21 mouse cellular contexts compared by ENCODE assay signal in genomic region chr14:8108047-8108446, GRCm38 (mm10). TPM values are rescaled to one million over a fixed set of nuclear protein-coding genes. Genes with fewer than 3 reads are reported as not detected.
DNase-seq lines count a peak whose midpoint lies in the region; ATAC-seq and TF ChIP-seq lines count a peak whose summit lies in the region.
"Had no signal": no experiment of that assay in that cellular context is flagged by ENCODE, and none has a peak within 500 bp of the region (broad histone marks: within the 10 kb centered on the region; RNA-seq: fewer than 3 reads in every experiment).

No protein-coding gene starts in this region.

- no peaks in the 10 kb centered on the region for H3K27me3 ChIP-seq in splenic B cell, adult 2 months (ENCODE audit: control insufficient read depth, insufficient read depth, low read length, poor library complexity, severe bottlenecking)
- no peaks in the 10 kb centered on the region for H3K27me3 ChIP-seq in forebrain, embryonic 15.5 days
- H3K27me3 ChIP-seq in midbrain, embryonic 10.5 days (ENCODE audit: low read depth, poor library complexity, severe bottlenecking) = no peaks in the 10 kb centered on the region
- H3K27me3 ChIP-seq: embryonic facial prominence, embryonic 13.5 days; forebrain, embryonic 12.5 days; heart, embryonic 15.5 days had no signal

- no peak for ATAC-seq in forebrain, embryonic 15.5 days (replicated peaks)
- ATAC-seq: forebrain, postnatal 0 days had no signal

- no peak overlapping the region for H3K4me3 ChIP-seq in bone marrow, adult 2 months (replicated peaks; ENCODE audit: control insufficient read depth, low read depth, low read length)
- H3K4me3 ChIP-seq in forebrain, embryonic 15.5 days = no peak overlapping the region
- H3K4me3 ChIP-seq in midbrain, embryonic 10.5 days = no peak overlapping the region
- H3K4me3 ChIP-seq: embryonic facial prominence, embryonic 13.5 days; forebrain, embryonic 12.5 days; heart, embryonic 15.5 days had no signal

- H3K4me1 ChIP-seq in bone marrow, adult 2 months (ENCODE audit: control insufficient read depth, insufficient read depth, low read length) = peaks cover 12% of the 10 kb centered on the region
- H3K4me1 ChIP-seq in forebrain, embryonic 15.5 days = peaks cover 6% of the 10 kb centered on the region; the same call in 1 of the 2 replicates
- 0 out of 2 replicates have a peak, but pooled peaks cover 4% of the 10 kb centered on the region for H3K4me1 ChIP-seq in midbrain, embryonic 10.5 days
- H3K4me1 ChIP-seq: embryonic facial prominence, embryonic 13.5 days; heart, embryonic 15.5 days had no signal

- no peak overlapping the region for H3K4me2 ChIP-seq in forebrain, embryonic 15.5 days (replicated peaks)
- H3K4me2 ChIP-seq: embryonic facial prominence, embryonic 13.5 days; forebrain, embryonic 12.5 days; heart, embryonic 11.5 days; heart, embryonic 15.5 days; hindbrain, embryonic 14.5 days had no signal

- no peak for TF ChIP-seq CTCF in bone marrow, adult 2 months (IDR thresholded peaks at IDR 0.05; ENCODE audit: control insufficient read depth, insufficient read depth, low read length)

- H3K27ac ChIP-seq in bone marrow, adult 2 months (ENCODE audit: control insufficient read depth, insufficient read depth, low read depth, low read length, poor library complexity) = peak overlapping the region; percentile 13; the same call in 1 of the 2 replicates
- H3K27ac ChIP-seq in forebrain, embryonic 15.5 days (replicated peaks) = no peak overlapping the region
- H3K27ac ChIP-seq in midbrain, embryonic 10.5 days (replicated peaks) = no peak overlapping the region
- H3K27ac ChIP-seq: embryonic facial prominence, embryonic 13.5 days; forebrain, embryonic 12.5 days; heart, embryonic 15.5 days; hindbrain, embryonic 14.5 days had no signal

- TF ChIP-seq POLR2A in bone marrow, adult 2 months (IDR thresholded peaks at IDR 0.05; ENCODE audit: borderline replicate concordance, control insufficient read depth, low read depth, low read length) = no peak

- WGBS in bone marrow, adult 2 months = 67% methylated on average over 4 of the region's 4 CpGs
- WGBS in forebrain, embryonic 15.5 days = 82% methylated on average over 4 of the region's 4 CpGs
- WGBS in midbrain, embryonic 10.5 days = 88% methylated on average over 4 of the region's 4 CpGs

- no peaks in the 10 kb centered on the region for H3K9me3 ChIP-seq in forebrain, embryonic 15.5 days
- H3K9me3 ChIP-seq in midbrain, embryonic 10.5 days (replicated peaks) = no peaks in the 10 kb centered on the region
- H3K9me3 ChIP-seq: embryonic facial prominence, embryonic 13.5 days; forebrain, embryonic 12.5 days; G1E; heart, embryonic 15.5 days had no signal

- DNase-seq in kidney, postnatal 10 days = peak; percentile 21
- DNase-seq in kidney, adult 9 months = no peak
- DNase-seq in A20 (ENCODE audit: low read depth, low spot score) = peak; percentile 37
- peak; percentile 63 for DNase-seq in splenic B cell, adult 2 months (ENCODE audit: low read depth, low spot score)
- DNase-seq in midbrain, embryonic 10.5 days (ENCODE audit: low spot score) = no peak
- DNase-seq: adrenal gland, adult 8-10 months; cerebellum, adult 18-20 months; cerebellum, adult 9-11 months; cerebellum, postnatal 36 days; forebrain, postnatal 0 days; gastrocnemius, postnatal 36 days; heart, adult 18-20 months; heart, postnatal 14 days had no signal

- H3K9ac ChIP-seq in forebrain, embryonic 15.5 days (replicated peaks) = no peak overlapping the region
- H3K9ac ChIP-seq: embryonic facial prominence, embryonic 13.5 days; forebrain, embryonic 12.5 days; forebrain, postnatal 0 days; heart, embryonic 15.5 days; hindbrain, embryonic 14.5 days had no signal

- peaks cover 9% of the 10 kb centered on the region for H3K36me3 ChIP-seq in splenic B cell, adult 2 months (ENCODE audit: control insufficient read depth, insufficient read depth, low read length, poor library complexity, severe bottlenecking)
- no peaks in the 10 kb centered on the region for H3K36me3 ChIP-seq in forebrain, embryonic 15.5 days
- no peaks in the 10 kb centered on the region for H3K36me3 ChIP-seq in midbrain, embryonic 10.5 days
- H3K36me3 ChIP-seq: forebrain, embryonic 12.5 days; heart, embryonic 15.5 days had no signal

RNA-seq across cellular contexts. Expression of gene Pxk, which starts 10.0 kb away (rescaled TPM):
- 7.1 and 21.9 TPM in 2 replicates for polyA plus RNA-seq in bone marrow, adult 2 months (2011; ENCODE audit: insufficient read depth, insufficient read length, low replicate concordance, missing spikeins)
- polyA plus RNA-seq in forebrain, embryonic 15.5 days (2015; fragmentation: Nextera tagmentation; extraction: Ambion mirVana) = 48.8 and 51.8 TPM in 2 replicates
- 14.7 and 17.8 TPM in 2 replicates for polyA plus RNA-seq in midbrain, embryonic 10.5 days (2016; fragmentation: Nextera tagmentation; extraction: Ambion mirVana)

RNA-seq across cellular contexts. Expression of gene Rpp14, which starts 27.9 kb away (rescaled TPM):
- 10.6 and 20.7 TPM in 2 replicates for polyA plus RNA-seq in bone marrow, adult 2 months (2011; ENCODE audit: insufficient read depth, insufficient read length, low replicate concordance, missing spikeins)
- 50.1 and 59.7 TPM in 2 replicates for polyA plus RNA-seq in forebrain, embryonic 15.5 days (2015; fragmentation: Nextera tagmentation; extraction: Ambion mirVana)
- 57.5 and 60.1 TPM in 2 replicates for polyA plus RNA-seq in midbrain, embryonic 10.5 days (2016; fragmentation: Nextera tagmentation; extraction: Ambion mirVana)

Comparison
In these comparisons a context has a peak if more than half of its experiments do, and no peak if none do; other contexts are left out.
1. DNase-seq: peak in kidney, postnatal 10 days (single experiment), A20 (single experiment) and splenic B cell, adult 2 months (single experiment); none in kidney, adult 9 months (single experiment) and midbrain, embryonic 10.5 days (single experiment).